Mouse (Mus musculus): ENCODE measurements at regions not wholly inside any gene's neighbourhood (a gene's known extent, or its start where the extent isn't known, plus 50 kb on each side); places are given as distances from the start of the nearest gene placed in this dataset.
A peak's percentile ranks its signal among the peaks of the same experiment; 100 is the strongest.

DNA sequence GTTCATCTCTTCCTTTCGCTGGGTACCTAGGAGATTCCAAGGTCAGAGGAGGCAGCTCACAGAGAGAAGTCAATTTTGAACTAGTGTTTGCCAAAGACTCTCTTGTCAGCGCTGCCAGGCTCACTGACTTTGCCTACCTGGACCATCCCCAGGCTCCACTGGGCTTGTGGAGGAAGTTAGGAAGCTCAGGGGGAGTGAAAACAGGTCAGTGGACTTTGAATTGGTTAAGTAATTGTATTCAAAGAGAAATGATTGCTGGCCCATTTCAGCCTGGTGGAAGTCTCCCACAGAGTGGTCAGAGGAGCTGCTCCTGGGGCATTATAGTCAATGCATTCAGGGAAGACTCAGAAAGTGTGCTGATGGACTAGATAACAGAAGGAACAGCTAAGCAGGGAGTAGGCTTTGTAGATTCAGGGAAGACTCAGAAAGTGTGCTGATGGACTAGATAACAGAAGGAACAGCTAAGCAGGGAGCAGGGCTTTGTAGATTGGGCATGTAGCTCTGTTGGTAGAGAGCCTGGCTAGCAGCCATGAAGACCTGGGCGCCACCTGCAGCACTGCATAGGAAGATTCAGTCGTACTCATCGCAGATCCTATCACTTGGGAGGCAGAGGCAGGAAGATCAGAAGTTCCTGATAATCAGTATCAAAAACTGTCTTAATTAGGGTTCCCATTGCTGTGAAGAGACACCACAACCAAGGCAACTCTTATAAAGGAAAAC lies 173.1 kb downstream of the Inhbb start:
- WGBS: 81% methylated on average over 5 of the region's 5 CpGs
- H3K9ac ChIP-seq (replicated peaks; ENCODE audit: low read length, poor library complexity, severe bottlenecking): no peak overlapping the region
- no peak overlapping the region for H3K4me2 ChIP-seq (ENCODE audit: low read depth, low read length, poor library complexity, severe bottlenecking)
- no peak overlapping the region for H3K27ac ChIP-seq (ENCODE audit: low read depth, low read length)
- TF ChIP-seq CTCF (IDR thresholded peaks at IDR 0.05): no peak
- no peak overlapping the region for H3K4me3 ChIP-seq (ENCODE audit: low read depth, low read length)
- DNase-seq (ENCODE audit: low spot score) (no peak), ATAC-seq (ENCODE audit: low FRiP score) (no peak)
- H3K27me3 ChIP-seq (ENCODE audit: insufficient read depth, low read length): no peaks in the 10 kb centered on the region
- H3K4me1 ChIP-seq (ENCODE audit: insufficient read depth, low read length): no peaks in the 10 kb centered on the region
- no peaks in the 10 kb centered on the region for H3K9me3 ChIP-seq (ENCODE audit: low read length)
- no peaks in the 10 kb centered on the region for H3K36me3 ChIP-seq (ENCODE audit: insufficient read depth, low read length)

DNA sequence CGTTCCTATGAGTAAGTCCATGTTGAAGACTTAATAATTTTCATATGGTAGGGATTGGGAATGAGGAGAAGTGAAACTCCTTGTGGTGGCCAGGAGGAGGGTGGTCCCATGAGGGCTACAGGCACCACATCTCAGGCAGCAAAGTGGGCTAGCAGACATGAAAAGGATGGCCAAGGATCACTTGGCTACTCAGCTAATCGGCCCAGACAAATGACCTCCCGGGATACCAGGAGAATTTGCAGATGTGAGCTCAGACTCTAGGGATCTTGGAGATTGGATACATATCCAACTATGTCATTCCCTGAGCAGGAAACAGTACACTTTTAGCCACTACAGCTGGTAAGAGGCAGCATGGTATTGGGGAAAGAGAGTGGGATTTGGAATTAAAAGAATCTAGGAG lies 174.9 kb downstream of the Inhbb start:
- Histone ChIP-seq H3K4me3 (ENCODE audit: low read depth, low read length) (no peak overlapping the region), H3K9ac (replicated peaks; ENCODE audit: low read length, poor library complexity, severe bottlenecking) (no peak overlapping the region), H3K9me3 (ENCODE audit: low read length) (no peaks in the 10 kb centered on the region), H3K4me2 (ENCODE audit: low read depth, low read length, poor library complexity, severe bottlenecking) (no peak overlapping the region), H3K27ac (ENCODE audit: low read depth, low read length) (no peak overlapping the region), H3K36me3 (ENCODE audit: insufficient read depth, low read length) (no peaks in the 10 kb centered on the region), H3K4me1 (ENCODE audit: insufficient read depth, low read length) (no peaks in the 10 kb centered on the region), H3K27me3 (ENCODE audit: insufficient read depth, low read length) (no peaks in the 10 kb centered on the region)
- no peak for DNase-seq (ENCODE audit: low spot score)
- no peak for TF ChIP-seq CTCF (IDR thresholded peaks at IDR 0.05)
- 86% methylated on average over 3 of the region's 3 CpGs for WGBS
- no peak for ATAC-seq (ENCODE audit: low FRiP score)

DNA sequence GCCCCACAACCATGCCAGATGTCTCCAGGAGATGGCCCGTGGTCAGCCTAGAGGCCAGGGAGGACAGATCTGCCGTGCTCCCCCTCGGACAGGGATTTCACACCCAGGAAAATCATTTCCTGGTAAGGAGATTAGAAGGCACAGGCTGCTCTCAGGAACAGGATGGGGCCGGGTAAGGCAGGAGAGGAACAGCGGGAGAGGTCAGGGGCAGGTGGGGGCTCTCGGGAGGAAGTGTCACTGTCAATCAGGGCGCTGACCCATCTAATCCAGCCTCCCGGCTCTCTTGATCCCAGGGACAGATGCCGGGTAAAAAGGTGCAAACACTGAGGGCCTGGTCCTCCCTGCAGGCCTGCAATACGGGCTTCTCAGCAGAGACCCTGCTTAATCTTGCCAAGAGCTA lies 183.6 kb downstream of the Inhbb start:
- H3K9ac ChIP-seq (replicated peaks; ENCODE audit: low read length, poor library complexity, severe bottlenecking): no peak overlapping the region
- H3K27me3 ChIP-seq (ENCODE audit: insufficient read depth, low read length): no peaks in the 10 kb centered on the region
- no peaks in the 10 kb centered on the region for H3K9me3 ChIP-seq (ENCODE audit: low read length)
- no peak overlapping the region for H3K4me2 ChIP-seq (ENCODE audit: low read depth, low read length, poor library complexity, severe bottlenecking)
- H3K4me1 ChIP-seq (ENCODE audit: insufficient read depth, low read length): no peaks in the 10 kb centered on the region
- no peaks in the 10 kb centered on the region for H3K36me3 ChIP-seq (ENCODE audit: insufficient read depth, low read length)
- H3K4me3 ChIP-seq (ENCODE audit: low read depth, low read length): no peak overlapping the region
- H3K27ac ChIP-seq (ENCODE audit: low read depth, low read length): no peak overlapping the region
- TF ChIP-seq CTCF (IDR thresholded peaks at IDR 0.05): no peak
- DNase-seq (ENCODE audit: low spot score) (peak; percentile 31), ATAC-seq (ENCODE audit: low FRiP score) (no peak)
- 32% methylated on average over 10 of the region's 10 CpGs for WGBS

DNA sequence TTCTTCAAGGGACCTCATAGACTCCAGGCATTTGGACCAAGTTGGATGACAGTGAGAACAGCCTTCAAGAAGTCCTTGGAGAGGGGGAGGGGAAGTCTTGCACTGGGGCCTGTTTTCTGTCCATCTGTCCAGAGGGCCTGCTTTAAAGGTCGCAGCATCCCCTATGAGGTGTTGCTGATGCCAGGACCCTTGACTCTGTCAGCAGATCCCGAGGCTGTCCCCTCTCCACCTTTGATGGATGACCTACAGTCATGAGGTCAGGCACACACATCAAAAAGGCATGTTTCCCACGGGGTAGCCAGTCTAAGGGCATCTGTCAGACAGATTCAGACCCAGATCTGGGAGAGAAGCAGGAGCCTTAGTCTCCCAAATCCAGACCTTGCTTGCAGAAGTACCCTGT lies 183.4 kb upstream of the Gli2 start:
- no peaks in the 10 kb centered on the region for H3K36me3 ChIP-seq (ENCODE audit: insufficient read depth, low read length)
- 68% methylated on average over 3 of the region's 3 CpGs for WGBS
- no peak overlapping the region for H3K4me3 ChIP-seq (ENCODE audit: low read depth, low read length)
- no peak overlapping the region for H3K9ac ChIP-seq (replicated peaks; ENCODE audit: low read length, poor library complexity, severe bottlenecking)
- TF ChIP-seq CTCF (IDR thresholded peaks at IDR 0.05): no peak
- H3K27me3 ChIP-seq (ENCODE audit: insufficient read depth, low read length): no peaks in the 10 kb centered on the region
- no peak overlapping the region for H3K4me2 ChIP-seq (ENCODE audit: low read depth, low read length, poor library complexity, severe bottlenecking)
- H3K9me3 ChIP-seq (ENCODE audit: low read length): no peaks in the 10 kb centered on the region
- no peak for DNase-seq (ENCODE audit: low spot score)
- ATAC-seq (ENCODE audit: low FRiP score): no peak
- H3K4me1 ChIP-seq (ENCODE audit: insufficient read depth, low read length): no peaks in the 10 kb centered on the region
- H3K27ac ChIP-seq (ENCODE audit: low read depth, low read length): no peak overlapping the region

DNA sequence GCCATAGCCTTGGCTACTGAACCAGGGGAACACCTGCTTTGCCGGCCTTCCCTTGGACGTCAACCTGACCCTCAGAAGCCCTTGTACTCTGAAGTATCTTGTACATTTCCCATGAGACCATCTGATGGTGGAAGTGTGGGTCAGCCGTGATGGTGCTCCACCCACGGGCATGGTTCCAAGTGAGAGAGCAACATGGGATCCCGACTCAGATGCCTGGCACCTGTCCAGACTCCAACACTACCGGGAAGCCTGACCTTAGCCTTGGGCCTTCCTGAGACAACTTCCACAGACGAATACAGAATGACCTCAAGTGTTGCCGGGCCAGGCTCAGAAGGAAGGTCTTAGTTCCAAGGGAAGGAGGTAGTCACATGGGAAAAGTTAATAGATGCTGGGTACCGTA lies 181.0 kb upstream of the Gli2 start:
- Histone ChIP-seq H3K9me3 (ENCODE audit: low read length) (no peaks in the 10 kb centered on the region), H3K27me3 (ENCODE audit: insufficient read depth, low read length) (no peaks in the 10 kb centered on the region), H3K4me1 (ENCODE audit: insufficient read depth, low read length) (no peaks in the 10 kb centered on the region), H3K4me2 (ENCODE audit: low read depth, low read length, poor library complexity, severe bottlenecking) (no peak overlapping the region), H3K9ac (replicated peaks; ENCODE audit: low read length, poor library complexity, severe bottlenecking) (no peak overlapping the region), H3K27ac (ENCODE audit: low read depth, low read length) (no peak overlapping the region), H3K36me3 (ENCODE audit: insufficient read depth, low read length) (no peaks in the 10 kb centered on the region), H3K4me3 (ENCODE audit: low read depth, low read length) (no peak overlapping the region)
- no peak for TF ChIP-seq CTCF (IDR thresholded peaks at IDR 0.05)
- no peak for DNase-seq (ENCODE audit: low spot score)
- WGBS: 84% methylated on average over 9 of the region's 9 CpGs
- ATAC-seq (ENCODE audit: low FRiP score): no peak

DNA sequence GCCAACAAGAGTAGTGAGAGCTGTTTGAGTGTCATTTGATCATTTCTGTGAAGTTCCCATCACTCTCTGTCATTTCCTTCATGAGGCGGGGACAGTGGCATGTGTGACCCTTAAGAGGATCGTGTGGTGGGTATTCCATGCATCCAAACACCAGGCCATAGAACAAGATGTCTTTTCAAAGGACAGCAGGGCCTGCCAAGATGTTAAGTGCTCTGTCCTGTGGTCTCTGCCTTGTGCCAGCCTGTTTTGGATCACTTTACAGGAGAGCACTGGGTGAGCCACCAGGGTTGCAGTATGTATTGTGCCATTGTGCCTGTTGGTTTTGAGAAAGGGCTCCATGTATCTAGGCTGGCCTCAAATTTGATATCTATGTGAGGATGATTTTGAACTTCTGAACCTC lies 173.6 kb upstream of the Gli2 start:
- H3K4me1 ChIP-seq (ENCODE audit: insufficient read depth, low read length): no peaks in the 10 kb centered on the region
- DNase-seq (ENCODE audit: low spot score): no peak
- no peaks in the 10 kb centered on the region for H3K27me3 ChIP-seq (ENCODE audit: insufficient read depth, low read length)
- no peak for ATAC-seq (ENCODE audit: low FRiP score)
- no peak overlapping the region for H3K4me3 ChIP-seq (ENCODE audit: low read depth, low read length)
- no peak for TF ChIP-seq CTCF (IDR thresholded peaks at IDR 0.05)
- H3K36me3 ChIP-seq (ENCODE audit: insufficient read depth, low read length): no peaks in the 10 kb centered on the region
- H3K9me3 ChIP-seq (ENCODE audit: low read length): no peaks in the 10 kb centered on the region
- 96% methylated on average over 2 of the region's 2 CpGs for WGBS
- no peak overlapping the region for H3K4me2 ChIP-seq (ENCODE audit: low read depth, low read length, poor library complexity, severe bottlenecking)
- no peak overlapping the region for H3K27ac ChIP-seq (ENCODE audit: low read depth, low read length)
- H3K9ac ChIP-seq (replicated peaks; ENCODE audit: low read length, poor library complexity, severe bottlenecking): no peak overlapping the region

All from midbrain, postnatal 0 days (tissue).